Mouse (Mus musculus) MEL (cell line): ENCODE results near the gene Ap2s1. TPM values are rescaled to one million over a fixed set of nuclear protein-coding genes. Genes with fewer than 3 reads are reported as not detected.

Experiments used
- DNase-seq: peaks from one replicate; pipeline ENCODE4 v3.0.0; 2011; ENCODE audit warnings: low read depth, low spot score
- H3K27ac ChIP-seq: 2 replicates; pipeline ENCODE4 v1.5.1; 2012; ENCODE audit warnings: low read depth, mild to moderate bottlenecking, control low read depth, low read length, moderate library complexity; ENCODE audit not compliant: control insufficient read depth
- H3K27me3 ChIP-seq, 2 experiments: fragments of 150-350 bp in 1 of 2; sonication (generic) in 1 of 2; 2 replicates each; pipeline ENCODE4 v1.6.1; 2012; ENCODE audit warnings: low read length in 2 of 2, mild to moderate bottlenecking in 2 of 2, improper control_type of control experiment in 1 of 2, moderate library complexity in 1 of 2; ENCODE audit not compliant: insufficient read depth in 2 of 2, control insufficient read depth in 1 of 2
- H3K36me3 ChIP-seq, 2 experiments: 2 replicates each; pipeline ENCODE4 v1.6.1; 2012 to 2014; ENCODE audit warnings: low read length in 2 of 2, improper control_type of control experiment in 1 of 2, inconsistent platforms in 1 of 2, mild to moderate bottlenecking in 1 of 2; ENCODE audit not compliant: insufficient read depth in 2 of 2, control insufficient read depth in 1 of 2
- H3K4me1 ChIP-seq, 2 experiments: fragments of 150-350 bp in 1 of 2; sonication (generic) in 1 of 2; 2 replicates each; pipeline ENCODE4 v1.6.1; 2012; ENCODE audit warnings: low read length in 2 of 2, improper control_type of control experiment in 1 of 2, mild to moderate bottlenecking in 1 of 2; ENCODE audit not compliant: insufficient read depth in 2 of 2, control insufficient read depth in 1 of 2
- H3K4me3 ChIP-seq, 2 experiments: fragments of 150-350 bp in 1 of 2; sonication (generic) in 1 of 2; 2 replicates each; pipeline ENCODE4 v1.5.1; 2012; ENCODE audit warnings: low read depth in 2 of 2, low read length in 2 of 2, mild to moderate bottlenecking in 2 of 2, moderate library complexity in 2 of 2, control low read depth in 1 of 2, improper control_type of control experiment in 1 of 2; ENCODE audit not compliant: control insufficient read depth in 1 of 2, insufficient read depth in 1 of 2
- H3K79me2 ChIP-seq: 2 replicates; pipeline ENCODE4 v1.6.1; 2012; ENCODE audit warnings: mild to moderate bottlenecking, low read length, moderate library complexity; ENCODE audit not compliant: control insufficient read depth, poor library complexity, insufficient read depth
- H3K9ac ChIP-seq: 2 replicates; pipeline ENCODE4 v1.6.1; 2012; ENCODE audit warnings: low read depth, mild to moderate bottlenecking, control low read depth, low read length, moderate library complexity; ENCODE audit not compliant: control insufficient read depth, poor library complexity, severe bottlenecking
- H3K9me3 ChIP-seq: fragments of 150-350 bp; sonication (generic); replicated peaks from 2 replicates; pipeline ENCODE4 v1.6.1; 2012; ENCODE audit warnings: mild to moderate bottlenecking, low read length, improper control_type of control experiment, moderate library complexity; ENCODE audit not compliant: insufficient read depth
- BHLHE40 ChIP-seq: IDR thresholded peaks from 2 replicates; pipeline ENCODE4 v1.6.1; 2012; ENCODE audit warnings: low read depth, mild to moderate bottlenecking, inconsistent platforms, low read length, improper control_type of control experiment, borderline replicate concordance
- CHD1 ChIP-seq: IDR thresholded peaks from 2 replicates; pipeline ENCODE4 v1.6.1; 2012; ENCODE audit warnings: low read depth, mild to moderate bottlenecking, inconsistent platforms, low read length, improper control_type of control experiment
- CHD2 ChIP-seq: IDR thresholded peaks from 2 replicates; pipeline ENCODE4 v1.6.1; 2011; ENCODE audit warnings: low read length, improper control_type of control experiment
- E2F4 ChIP-seq: IDR thresholded peaks from 2 replicates; pipeline ENCODE4 v1.6.1; 2011; ENCODE audit warnings: low read depth, low read length, improper control_type of control experiment, borderline replicate concordance
- ELF1 ChIP-seq: IDR thresholded peaks from 2 replicates; pipeline ENCODE4 v1.6.1; 2014; ENCODE audit warnings: low read depth, mild to moderate bottlenecking, inconsistent platforms, low read length, improper control_type of control experiment, moderate library complexity
- EP300 ChIP-seq, 2 experiments: IDR thresholded peaks; 2 replicates each; pipeline ENCODE4 v1.6.1; 2011; ENCODE audit warnings: improper control_type of control experiment in 2 of 2, low read length in 2 of 2, low read depth in 1 of 2, mild to moderate bottlenecking in 1 of 2
- ETS1 ChIP-seq: IDR thresholded peaks from 2 replicates; pipeline ENCODE4 v1.6.1; 2012; ENCODE audit warnings: low read depth, mild to moderate bottlenecking, inconsistent platforms, low read length, improper control_type of control experiment, moderate library complexity
- GATA1 ChIP-seq: IDR thresholded peaks from 2 replicates; pipeline ENCODE4 v1.6.1; 2011; ENCODE audit warnings: low read depth, low read length, improper control_type of control experiment
- MAFK ChIP-seq: IDR thresholded peaks from 2 replicates; pipeline ENCODE4 v1.6.1; 2011; ENCODE audit warnings: low read depth, mild to moderate bottlenecking, low read length, improper control_type of control experiment, borderline replicate concordance
- MAZ ChIP-seq: IDR thresholded peaks from 2 replicates; pipeline ENCODE4 v1.6.1; 2012; ENCODE audit warnings: low read depth, mild to moderate bottlenecking, inconsistent platforms, low read length, improper control_type of control experiment
- MEF2A ChIP-seq: IDR thresholded peaks from 2 replicates; pipeline ENCODE4 v1.6.1; 2014; ENCODE audit warnings: low read depth, mild to moderate bottlenecking, inconsistent platforms, low read length, improper control_type of control experiment; ENCODE audit not compliant: poor library complexity, insufficient replicate concordance, severe bottlenecking; ENCODE audit errors: extremely low read depth
- MYC ChIP-seq: IDR thresholded peaks from 2 replicates; pipeline ENCODE4 v1.6.1; 2011; ENCODE audit warnings: low read depth, mild to moderate bottlenecking, low read length, improper control_type of control experiment, moderate library complexity
- NELFE ChIP-seq: IDR thresholded peaks from 2 replicates; pipeline ENCODE4 v1.6.1; 2011; ENCODE audit warnings: low read depth, low read length, improper control_type of control experiment
- NRF1 ChIP-seq: IDR thresholded peaks from 2 replicates; pipeline ENCODE4 v1.6.1; 2014; ENCODE audit warnings: low read depth, mild to moderate bottlenecking, inconsistent platforms, low read length, improper control_type of control experiment, moderate library complexity; ENCODE audit not compliant: poor library complexity, insufficient read depth, severe bottlenecking
- POLR2AphosphoS2 ChIP-seq: IDR thresholded peaks from 2 replicates; pipeline ENCODE4 v1.6.1; 2011; ENCODE audit warnings: low read length, improper control_type of control experiment
- RCOR1 ChIP-seq: IDR thresholded peaks from 2 replicates; pipeline ENCODE4 v1.6.1; 2012; ENCODE audit warnings: low read depth, mild to moderate bottlenecking, inconsistent platforms, low read length, improper control_type of control experiment
- SIN3A ChIP-seq: IDR thresholded peaks from 2 replicates; pipeline ENCODE4 v1.6.1; 2012; ENCODE audit warnings: low read length, improper control_type of control experiment, inconsistent platforms
- TBP ChIP-seq: IDR thresholded peaks from 2 replicates; pipeline ENCODE4 v1.8.0; 2011; ENCODE audit warnings: low read depth, low read length, improper control_type of control experiment
- UBTF ChIP-seq: IDR thresholded peaks from 2 replicates; pipeline ENCODE4 v1.6.1; 2012; ENCODE audit warnings: low read depth, mild to moderate bottlenecking, inconsistent platforms, low read length, improper control_type of control experiment, moderate library complexity, borderline replicate concordance; ENCODE audit not compliant: insufficient read depth
- USF1 ChIP-seq: IDR thresholded peaks from 2 replicates; pipeline ENCODE4 v1.6.1; 2014; ENCODE audit warnings: low read depth, mild to moderate bottlenecking, inconsistent platforms, low read length, improper control_type of control experiment, moderate library complexity
- ZC3H11A ChIP-seq: IDR thresholded peaks from 2 replicates; pipeline ENCODE4 v1.6.1; 2012; ENCODE audit warnings: low read depth, mild to moderate bottlenecking, inconsistent platforms, low read length, improper control_type of control experiment
- ZMIZ1 ChIP-seq: IDR thresholded peaks from 2 replicates; pipeline ENCODE4 v1.6.1; 2012; ENCODE audit warnings: low read depth, mild to moderate bottlenecking, inconsistent platforms, low read length, improper control_type of control experiment, moderate library complexity
- polyA plus RNA-seq, 2 experiments: library from polyadenylated mRNA; stranded (reverse) in 1 of 2; unstranded in 1 of 2; fragments of >175 nt in 1 of 2; fragments of >200 nt in 1 of 2; gene quantifications; 2 replicates each; pipeline versions ENCODE4 v1.2.1 to v1.2.4; 2012; ENCODE audit warnings: low replicate concordance in 2 of 2, low read depth in 1 of 2; ENCODE audit not compliant: insufficient read length in 2 of 2, insufficient read depth in 1 of 2, missing spikeins in 1 of 2
- total RNA-seq: library from RNA; depleted of rRNA; stranded (reverse); fragments of 300-350 nt; gene quantifications from 2 replicates; pipeline ENCODE4 v1.2.3, GENCODE M21; 2012

The Ap2s1 gene
- total and polyA plus RNA-seq, 3 experiments = 288 to 297 TPM; not detected in 1

- Histone ChIP-seq H3K79me2 (no peaks in the 10 kb centered on the region), H3K9me3 (no peaks in the 10 kb centered on the region), H3K4me1 (no peaks in the 10 kb centered on the region), H3K9ac (no peak overlapping the region), H3K36me3 (no peaks in the 10 kb centered on the region)
- no peak for TF ChIP-seq TBP
- no peak for TF ChIP-seq UBTF
- TF ChIP-seq CHD1 = no peak
- no peak for TF ChIP-seq ZMIZ1
- TF ChIP-seq MEF2A = no peak
- no peak for TF ChIP-seq RCOR1
- no peak for TF ChIP-seq MYC
- no peak for TF ChIP-seq SIN3A
- no peak for TF ChIP-seq ETS1
- no peak for TF ChIP-seq ZC3H11A
- TF ChIP-seq MAZ = no peak
- TF ChIP-seq E2F4 = no peak
- no peak for TF ChIP-seq POLR2AphosphoS2
- no peak for TF ChIP-seq GATA1
- no peak for TF ChIP-seq USF1
- no peak for TF ChIP-seq MAFK
- no peak for TF ChIP-seq EP300 (IDR thresholded peaks at IDR 0.05; ENCODE audit: low read depth in 1 of 2, low read length in 2 of 2)
- TF ChIP-seq, all 39 proteins: peak for 0
- H3K4me3 ChIP-seq = no peak overlapping the region
- no peak overlapping the region for H3K27ac ChIP-seq
- peaks cover 7 to 9% of the 10 kb centered on the region in 2 experiments; a peak in 3 of 4 replicates for H3K27me3 ChIP-seq
- DNase-seq = no peak
Observed at GRCm38 (mm10) chr7:16700583-16700982, 37.6 kb upstream of the Ap2s1 start.

GRCm38 (mm10) chr7:16706385-16706784 lies 31.8 kb upstream of the Ap2s1 start:
- Histone ChIP-seq H3K27me3 (peaks cover 8 to 12% of the 10 kb centered on the region in 2 experiments; a peak in 3 of 4 replicates), H3K4me3 (no peak overlapping the region), H3K9ac (no peak overlapping the region), H3K9me3 (no peaks in the 10 kb centered on the region), H3K4me1 (no peaks in the 10 kb centered on the region), H3K79me2 (no peaks in the 10 kb centered on the region), H3K27ac (no peak overlapping the region), H3K36me3 (no peaks in the 10 kb centered on the region)
- DNase-seq = no peak
- no peak for TF ChIP-seq MAZ
- no peak for TF ChIP-seq EP300 (IDR thresholded peaks at IDR 0.05; ENCODE audit: low read depth in 1 of 2, low read length in 2 of 2)
- TF ChIP-seq CHD1 = no peak
- TF ChIP-seq CHD2 = no peak
- TF ChIP-seq ZC3H11A = no peak
- no peak for TF ChIP-seq NELFE
- TF ChIP-seq ELF1 = no peak
- no peak for TF ChIP-seq NRF1
- no peak for TF ChIP-seq MEF2A
- no peak for TF ChIP-seq TBP
- TF ChIP-seq BHLHE40 = no peak
